ENCODE assay signal across 8 mouse cellular contexts in the genomic region with DNA sequence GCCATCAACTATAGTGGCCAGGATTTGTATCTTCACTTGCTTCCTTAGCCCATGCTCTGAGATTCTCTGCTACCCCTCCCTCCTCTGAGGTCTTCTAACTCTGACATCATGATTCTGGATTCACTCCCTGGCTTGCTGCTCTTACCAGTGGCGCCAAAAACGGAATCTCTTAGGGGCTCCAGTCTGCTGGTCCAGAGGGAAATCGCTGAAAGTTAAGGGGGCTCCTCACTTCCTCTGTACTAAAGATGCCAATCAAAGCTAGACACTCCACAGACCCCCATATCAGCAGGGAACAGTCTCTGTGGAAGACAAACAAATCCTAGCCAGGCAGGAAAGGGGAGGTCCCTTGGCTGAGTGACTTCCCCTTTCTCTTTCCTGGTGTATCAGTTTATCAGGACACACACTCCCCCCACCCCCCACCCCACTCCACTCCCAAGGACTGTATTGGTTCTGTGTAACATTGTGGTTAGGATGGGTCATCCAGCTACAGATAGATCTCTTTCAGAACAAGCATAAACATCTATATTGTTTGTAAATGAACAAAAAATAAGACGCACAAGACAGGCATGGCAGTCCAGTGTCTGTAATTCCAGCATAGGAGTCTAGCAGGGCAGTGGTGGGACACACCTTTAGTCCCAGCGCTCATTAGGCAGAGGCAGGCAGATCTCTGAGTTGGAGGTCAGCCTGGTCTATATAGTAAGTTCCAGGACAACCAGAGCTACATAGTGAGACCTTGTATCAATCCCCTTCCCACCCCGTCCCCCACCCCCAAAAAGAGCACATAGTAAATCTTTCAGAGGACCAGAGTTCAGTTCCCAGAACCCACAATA. TPM values are rescaled to one million over a fixed set of nuclear protein-coding genes. Genes with fewer than 3 reads are reported as not detected.
DNase-seq lines count a peak whose midpoint lies in the region; ATAC-seq lines count a peak whose summit lies in the region.

No protein-coding gene starts in this region.

- no peak overlapping the region for H3K4me3 ChIP-seq in forebrain, embryonic 10.5 days
- H3K4me3 ChIP-seq in forebrain, embryonic 13.5 days = no peak overlapping the region
- H3K4me3 ChIP-seq in kidney, embryonic 15.5 days (replicated peaks) = peak overlapping the region; percentile 26

- H3K9me3 ChIP-seq in forebrain, embryonic 10.5 days = no peaks in the 10 kb centered on the region
- H3K9me3 ChIP-seq in forebrain, embryonic 13.5 days (replicated peaks) = no peaks in the 10 kb centered on the region
- H3K9me3 ChIP-seq in kidney, embryonic 15.5 days (replicated peaks) = no peaks in the 10 kb centered on the region

- H3K4me1 ChIP-seq in forebrain, embryonic 10.5 days = peaks cover 35% of the 10 kb centered on the region
- peaks cover 25% of the 10 kb centered on the region for H3K4me1 ChIP-seq in forebrain, embryonic 13.5 days
- peaks cover 56% of the 10 kb centered on the region for H3K4me1 ChIP-seq in kidney, embryonic 15.5 days

- H3K36me3 ChIP-seq in forebrain, embryonic 10.5 days (replicated peaks) = no peaks in the 10 kb centered on the region
- no peaks in the 10 kb centered on the region for H3K36me3 ChIP-seq in forebrain, embryonic 13.5 days (ENCODE audit: poor library complexity, severe bottlenecking)
- H3K36me3 ChIP-seq in kidney, embryonic 15.5 days = no peaks in the 10 kb centered on the region

- no peak overlapping the region for H3K4me2 ChIP-seq in forebrain, embryonic 13.5 days
- peak overlapping the region; percentile 56 for H3K4me2 ChIP-seq in kidney, embryonic 15.5 days

- DNase-seq in forebrain, embryonic 10.5 days (ENCODE audit: extremely low spot score, low spot score) = no peak
- peak; percentile 82 to 85 for DNase-seq in heart, adult 18-20 months
- DNase-seq in lung, postnatal 10 days = peak; percentile 81
- DNase-seq in spleen, postnatal 36 days (ENCODE audit: low spot score in 2 of 2) = no peak
- DNase-seq in layer of hippocampus, adult 8-10 months (ENCODE audit: low spot score in 2 of 2) = no peak
- no peak for DNase-seq in ovary, postnatal 10 days (ENCODE audit: low spot score)

- WGBS in forebrain, embryonic 10.5 days = 63% methylated on average over 6 of the region's 6 CpGs
- WGBS in forebrain, embryonic 13.5 days = 63% methylated on average over 6 of the region's 6 CpGs
- WGBS in kidney, embryonic 15.5 days = 32% methylated on average over 6 of the region's 6 CpGs

- H3K27ac ChIP-seq in forebrain, embryonic 10.5 days = peak overlapping the region; percentile 79
- H3K27ac ChIP-seq in forebrain, embryonic 13.5 days = no peak overlapping the region
- H3K27ac ChIP-seq in kidney, embryonic 15.5 days = peak overlapping the region; percentile 99

- ATAC-seq in forebrain, embryonic 13.5 days = no peak
- ATAC-seq in kidney, embryonic 15.5 days (replicated peaks; ENCODE audit: low FRiP score) = peak; percentile 75

- H3K27me3 ChIP-seq in forebrain, embryonic 10.5 days (ENCODE audit: poor library complexity, severe bottlenecking) = no peaks in the 10 kb centered on the region
- peaks cover 18% of the 10 kb centered on the region; the same call in 1 of the 2 replicates for H3K27me3 ChIP-seq in forebrain, embryonic 13.5 days
- H3K27me3 ChIP-seq in kidney, embryonic 15.5 days = no peaks in the 10 kb centered on the region

- no peak overlapping the region for H3K9ac ChIP-seq in forebrain, embryonic 13.5 days
- peak overlapping the region; percentile 36; the same call in 1 of the 2 replicates for H3K9ac ChIP-seq in kidney, embryonic 15.5 days

RNA-seq across cellular contexts. Expression of gene Ezh1, which starts 6.0 kb away (rescaled TPM):
- polyA plus RNA-seq in forebrain, embryonic 10.5 days (2016; fragmentation: Nextera tagmentation; extraction: Ambion mirVana) = 9.9 and 10.2 TPM in 2 replicates
- 12.1 and 13.8 TPM in 2 replicates for polyA plus RNA-seq in forebrain, embryonic 13.5 days (2015; fragmentation: Nextera tagmentation; extraction: Ambion mirVana)
- total RNA-seq in heart, adult 18-20 months (2021) = 10 to 100 TPM; 29.8 to 36.4 TPM
- polyA plus RNA-seq in kidney, embryonic 15.5 days (2015; fragmentation: Nextera tagmentation; extraction: Ambion mirVana) = 22.9 and 27.0 TPM in 2 replicates
- total RNA-seq in layer of hippocampus, adult 8-10 months (2022) = 10 to 100 TPM; 63.5 to 88.1 (median 77.5) TPM

RNA-seq across cellular contexts. Expression of gene Ramp2, which starts 13.6 kb away (rescaled TPM):
- 54.8 and 57.3 TPM in 2 replicates for polyA plus RNA-seq in forebrain, embryonic 10.5 days (2016; fragmentation: Nextera tagmentation; extraction: Ambion mirVana)
- 43.9 and 55.3 TPM in 2 replicates for polyA plus RNA-seq in forebrain, embryonic 13.5 days (2015; fragmentation: Nextera tagmentation; extraction: Ambion mirVana)
- total RNA-seq in heart, adult 18-20 months (2021) = 100 to 1,000 TPM in 1 of 2 experiments, 10 to 100 TPM in 1; 74.7 to 100 TPM
- polyA plus RNA-seq in kidney, embryonic 15.5 days (2015; fragmentation: Nextera tagmentation; extraction: Ambion mirVana) = 220 and 232 TPM in 2 replicates
- total RNA-seq in layer of hippocampus, adult 8-10 months (2022) = 10 to 100 TPM; 54.2 to 66.0 (median 64.6) TPM

RNA-seq across cellular contexts. Expression of gene Vps25, which starts 21.3 kb away (rescaled TPM):
- 128 and 129 TPM in 2 replicates for polyA plus RNA-seq in forebrain, embryonic 10.5 days (2016; fragmentation: Nextera tagmentation; extraction: Ambion mirVana)
- 92.6 and 109 TPM in 2 replicates for polyA plus RNA-seq in forebrain, embryonic 13.5 days (2015; fragmentation: Nextera tagmentation; extraction: Ambion mirVana)
- 100 to 1,000 TPM in 1 of 2 experiments, 10 to 100 TPM in 1; 87.3 to 107 TPM for total RNA-seq in heart, adult 18-20 months (2021)
- polyA plus RNA-seq in kidney, embryonic 15.5 days (2015; fragmentation: Nextera tagmentation; extraction: Ambion mirVana) = 135 and 147 TPM in 2 replicates
- 10 to 100 TPM; 59.1 to 76.6 (median 65.5) TPM for total RNA-seq in layer of hippocampus, adult 8-10 months (2022)

RNA-seq across cellular contexts. Expression of gene Wnk4, which starts 28.1 kb away (rescaled TPM):
- 5.4 and 6.4 TPM in 2 replicates for polyA plus RNA-seq in forebrain, embryonic 10.5 days (2016; fragmentation: Nextera tagmentation; extraction: Ambion mirVana)
- 4.4 and 4.5 TPM in 2 replicates for polyA plus RNA-seq in forebrain, embryonic 13.5 days (2015; fragmentation: Nextera tagmentation; extraction: Ambion mirVana)
- total RNA-seq in heart, adult 18-20 months (2021) = 10 to 100 TPM in 1 of 2 experiments, 1 to 10 TPM in 1; 9.4 to 12.9 TPM
- 25.5 and 27.2 TPM in 2 replicates for polyA plus RNA-seq in kidney, embryonic 15.5 days (2015; fragmentation: Nextera tagmentation; extraction: Ambion mirVana)
- total RNA-seq in layer of hippocampus, adult 8-10 months (2022) = 10 to 100 TPM in 3 of 4 experiments, 1 to 10 TPM in 1; 9.0 to 11.6 (median 10.9) TPM

RNA-seq across cellular contexts. Expression of gene Cntd1, which starts 46.6 kb away (rescaled TPM):
- polyA plus RNA-seq in forebrain, embryonic 10.5 days (2016; fragmentation: Nextera tagmentation; extraction: Ambion mirVana) = 0.77 and 1.0 TPM in 2 replicates
- 1.2 and 1.9 TPM in 2 replicates for polyA plus RNA-seq in forebrain, embryonic 13.5 days (2015; fragmentation: Nextera tagmentation; extraction: Ambion mirVana)
- total RNA-seq in heart, adult 18-20 months (2021) = under 1 TPM; 0.15 to 0.23 TPM
- polyA plus RNA-seq in kidney, embryonic 15.5 days (2015; fragmentation: Nextera tagmentation; extraction: Ambion mirVana) = 1.6 and 3.1 TPM in 2 replicates
- total RNA-seq in layer of hippocampus, adult 8-10 months (2022) = 1 to 10 TPM in 1 of 4 experiments, under 1 TPM in 3; 0.16 to 1.4 (median 0.52) TPM

Comparison
In these comparisons a context has a peak if more than half of its experiments do, and no peak if none do; other contexts are left out.
1. DNase-seq: peak in heart, adult 18-20 months (2 of 2) and lung, postnatal 10 days (single experiment); none in forebrain, embryonic 10.5 days (single experiment), spleen, postnatal 36 days (0 of 2), layer of hippocampus, adult 8-10 months (0 of 2) and ovary, postnatal 10 days (single experiment).